Mouse (Mus musculus) ES-Bruce4 (cell line): ENCODE measurements at regions not wholly inside any gene's neighbourhood (a gene's known extent, or its start where the extent isn't known, plus 50 kb on each side); places are given as distances from the start of the nearest gene placed in this dataset.

Source experiments
- CTCF ChIP-seq: IDR thresholded peaks from one replicate; pipeline ENCODE4 v1.8.1; 2011; ENCODE audit warnings: low read depth, low read length
- EP300 ChIP-seq: IDR thresholded peaks from 2 replicates; pipeline ENCODE4 v1.6.1; 2011; ENCODE audit warnings: low read depth, low read length; ENCODE audit not compliant: insufficient read depth

DNA sequence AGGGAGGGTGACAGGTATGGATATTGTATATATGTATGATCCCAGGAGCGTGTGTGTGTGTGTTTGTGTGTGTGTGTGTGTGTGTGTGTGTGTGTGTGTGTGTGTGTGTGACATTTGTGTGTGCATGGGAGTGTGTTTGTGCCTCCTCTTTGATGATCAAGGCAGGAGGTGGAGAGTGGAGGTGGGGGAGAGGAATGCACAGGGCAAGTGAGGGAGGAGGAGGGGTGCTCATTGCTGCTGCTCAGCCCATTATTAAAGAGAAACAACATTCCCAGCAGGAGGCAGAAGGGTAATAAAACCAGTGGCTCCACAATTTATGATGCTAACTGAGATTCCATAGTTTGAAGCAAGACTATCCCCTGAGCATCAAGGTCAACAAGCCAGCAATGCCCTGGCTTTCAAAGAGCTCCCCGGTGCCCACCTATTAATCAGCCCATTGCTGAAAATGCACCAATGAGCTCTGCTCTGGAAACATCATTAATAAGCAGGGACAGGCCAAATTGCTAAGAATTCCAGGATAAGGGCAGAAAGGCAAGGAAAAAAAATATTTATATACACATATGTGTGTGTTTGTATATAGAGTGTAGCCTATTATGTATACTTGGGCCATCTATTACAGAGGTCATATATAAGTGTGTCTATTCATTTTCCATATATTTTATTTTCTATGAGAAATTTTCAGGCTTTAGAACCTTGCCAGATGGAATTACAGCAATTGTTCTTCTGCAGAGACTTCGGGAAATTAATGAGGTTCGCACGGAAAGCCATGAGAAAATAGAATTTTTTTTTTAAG, 316.7 kb downstream of the Gm826 start:
- TF ChIP-seq CTCF (no peak), EP300 (no peak)
